Mouse (Mus musculus) forebrain, embryonic 14.5 days (tissue): ENCODE measurements around the gene Pms1. TPM values are rescaled to one million over a fixed set of nuclear protein-coding genes. Genes with fewer than 3 reads are reported as not detected.
"Not testable (repeated sequence)": the region's sequence is repeated elsewhere in the genome, so short reads cannot be mapped to it uniquely, and the experiment has no call there.

ENCODE experiments used
- ATAC-seq: fragments of 200-750 bp; cut with Nextera tagmentation; 2 replicates; pipeline ENCODE4 v1.8.0; 2017; ENCODE audit warnings: mild to moderate bottlenecking, moderate library complexity
- DNase-seq: peaks from one replicate; pipeline ENCODE4 v3.0.0-alpha.2; 2015; ENCODE audit warnings: low spot score
- H3K27ac ChIP-seq: fragments of 300-500 bp; sonication (generic); 2 replicates; pipeline ENCODE4 v1.5.1; 2014; ENCODE audit warnings: low read depth, mild to moderate bottlenecking, control low read depth, low read length, moderate library complexity
- H3K27me3 ChIP-seq: fragments of 300-500 bp; sonication (generic); replicated peaks from 2 replicates; pipeline ENCODE4 v1.6.1; 2014; ENCODE audit warnings: low read length, control low read depth, mixed read lengths; ENCODE audit not compliant: control insufficient read depth, insufficient read depth
- H3K36me3 ChIP-seq: fragments of 300-500 bp; sonication (generic); 2 replicates; pipeline ENCODE4 v1.6.1; 2014; ENCODE audit warnings: low read length, control low read depth; ENCODE audit not compliant: control insufficient read depth, insufficient read depth
- H3K4me1 ChIP-seq: fragments of 300-500 bp; sonication (generic); 2 replicates; pipeline ENCODE4 v1.6.1; 2014; ENCODE audit warnings: antibody characterized with exemption, low read length, control low read depth; ENCODE audit not compliant: control insufficient read depth, insufficient read depth
- H3K4me2 ChIP-seq: fragments of 300-500 bp; sonication (generic); 2 replicates; pipeline ENCODE4 v1.6.1; 2014; ENCODE audit warnings: mild to moderate bottlenecking, control low read depth, low read length
- H3K4me3 ChIP-seq: fragments of 300-500 bp; sonication (generic); 2 replicates; pipeline ENCODE4 v1.5.1; 2014; ENCODE audit warnings: low read depth, low read length, control low read depth
- H3K9ac ChIP-seq: fragments of 300-500 bp; sonication (generic); 2 replicates; pipeline ENCODE4 v1.6.1; 2014; ENCODE audit warnings: mild to moderate bottlenecking, low read length, control low read depth, moderate library complexity
- H3K9me3 ChIP-seq: fragments of 300-500 bp; sonication (generic); replicated peaks from 2 replicates; pipeline ENCODE4 v1.6.1; 2016; ENCODE audit warnings: low read length, control low read depth, mixed read lengths; ENCODE audit not compliant: control insufficient read depth
- WGBS: fragments of 180-500 bp; shearing (Covaris S2); extraction: QIAGEN DNeasy Blood & Tissue Kit; methylation state at CpG from one replicate; pipeline ENCODE4 v1.1.7; 2014; 5-methylcytosine and 5-hydroxymethylcytosine counted together
- polyA plus RNA-seq: library from polyadenylated mRNA; unstranded; fragments of >200 nt; fragmentation: Nextera tagmentation; extraction: Ambion mirVana; gene quantifications from 2 replicates; pipeline ENCODE4 v1.2.1, GENCODE M21; 2014

The Pms1 gene
- polyA plus RNA-seq, 1 experiment from 2014 or later: 12.2 TPM

- no peak overlapping the region for H3K27ac ChIP-seq
- DNase-seq: no peak
- no peak overlapping the region for H3K4me2 ChIP-seq
- 95% methylated on average over 4 of the region's 4 CpGs for WGBS
- no peaks in the 10 kb centered on the region for H3K4me1 ChIP-seq
- H3K4me3 ChIP-seq: no peak overlapping the region
- no peaks in the 10 kb centered on the region for H3K27me3 ChIP-seq
- peaks cover 42% of the 10 kb centered on the region for H3K36me3 ChIP-seq
- no peak for ATAC-seq
- H3K9ac ChIP-seq: no peak overlapping the region
- H3K9me3 ChIP-seq: no peaks in the 10 kb centered on the region
Observed at GRCm38 (mm10) chr1:53321662-53322344, 25.0 kb upstream of the Pms1 start.

GRCm38 (mm10) chr1:53312989-53313967 is 16.5 kb upstream of the Pms1 start, which contains the start of gene Osgepl1:
Osgepl1 (plus strand) TSS chr1:53313624.
- Histone ChIP-seq H3K9ac (peak within 1 kb of the TSS; percentile 84), H3K4me3 (peak within 1 kb of the TSS; percentile 55), H3K4me2 (peak within 1 kb of the TSS; percentile 65), H3K27me3 (no peaks in the 10 kb centered on the region), H3K4me1 (peaks cover 3% of the 10 kb centered on the region; the same call in 1 of the 2 replicates), H3K36me3 (peaks cover 19% of the 10 kb centered on the region), H3K9me3 (no peaks in the 10 kb centered on the region), H3K27ac (peak within 1 kb of the TSS; percentile 52)
- ATAC-seq (peak; percentile 99), DNase-seq (peak; percentile 94)
- 2% methylated on average over 27 of the region's 27 CpGs for WGBS

DNA sequence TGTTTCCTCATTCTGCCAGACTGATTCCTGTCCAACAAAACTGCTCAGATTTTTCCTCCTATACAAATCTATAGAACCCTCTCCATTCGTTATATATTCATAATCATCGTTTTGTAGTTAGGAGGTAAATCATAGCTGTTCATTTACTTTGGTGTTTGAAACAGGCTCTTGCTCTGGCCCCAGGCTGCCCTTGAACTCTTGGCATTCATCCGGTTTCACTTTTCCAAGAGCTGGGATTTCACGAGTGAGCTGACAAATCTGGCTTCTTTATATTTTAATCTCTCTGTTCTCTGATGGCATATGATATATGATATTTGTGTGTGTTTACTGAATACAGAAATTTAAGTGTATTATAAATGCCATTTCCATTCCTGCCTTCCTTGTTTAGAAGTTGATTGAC is 3.7 kb upstream of the Pms1 start:
- Histone ChIP-seq H3K4me3 (no peak overlapping the region), H3K9ac (no peak overlapping the region), H3K27me3 (no peaks in the 10 kb centered on the region), H3K4me1 (peaks cover 7% of the 10 kb centered on the region), H3K27ac (no peak overlapping the region), H3K36me3 (peaks cover 11% of the 10 kb centered on the region), H3K4me2 (no peak overlapping the region), H3K9me3 (no peaks in the 10 kb centered on the region)
- no peak for ATAC-seq
- no peak for DNase-seq
- WGBS: 90% methylated on average over 4 of the region's 4 CpGs

DNA sequence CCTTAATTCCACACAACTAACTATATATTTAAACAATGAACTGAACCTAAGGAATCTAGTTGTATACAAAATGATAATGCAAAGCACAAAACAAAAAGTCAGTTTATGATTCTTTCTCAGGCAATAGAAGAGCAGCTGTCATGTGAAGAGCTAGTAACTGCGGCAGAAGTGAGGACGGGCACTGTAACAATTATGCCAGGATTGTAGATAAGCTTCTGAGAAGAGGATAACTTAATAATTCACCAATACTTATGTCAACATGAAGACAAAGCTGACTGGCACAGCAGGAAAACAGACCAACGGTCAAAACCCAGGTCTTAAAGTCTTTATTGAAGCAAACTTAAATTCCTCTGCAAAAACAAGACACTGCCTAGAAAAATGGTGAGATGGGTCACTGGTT is 5.6 kb downstream of the Pms1 start:
- H3K36me3 ChIP-seq: no peaks in the 10 kb centered on the region
- ATAC-seq: no peak
- 81% methylated on average over 3 of the region's 3 CpGs for WGBS

DNA sequence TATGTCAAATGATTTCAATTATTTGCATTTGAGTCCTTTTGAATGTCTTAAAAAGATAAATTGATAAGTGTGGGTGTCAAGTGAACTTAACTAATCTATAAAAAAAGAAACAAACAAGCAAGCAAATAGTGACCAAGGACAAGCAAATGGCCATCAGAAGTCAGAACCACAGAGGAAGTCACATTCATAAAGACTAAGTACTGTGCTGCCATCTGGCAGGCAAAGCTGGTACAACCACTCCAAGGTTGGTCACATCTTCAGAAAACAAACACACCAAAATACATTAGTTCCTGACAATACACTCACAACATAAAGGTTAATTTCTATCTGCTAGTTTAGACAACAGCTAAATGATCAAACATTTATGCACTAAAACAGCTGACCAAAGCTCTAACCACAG is 24.2 kb downstream of the Pms1 start:
- no peak overlapping the region for H3K4me3 ChIP-seq
- no peak overlapping the region for H3K4me2 ChIP-seq
- H3K4me1 ChIP-seq: no peaks in the 10 kb centered on the region
- H3K27ac ChIP-seq: no peak overlapping the region
- no peak overlapping the region for H3K9ac ChIP-seq
- DNase-seq (peak; percentile 23), ATAC-seq (no peak)
- H3K9me3 ChIP-seq: no peaks in the 10 kb centered on the region
- H3K27me3 ChIP-seq: no peaks in the 10 kb centered on the region
- no peaks in the 10 kb centered on the region; the same call in 1 of the 2 replicates for H3K36me3 ChIP-seq

More for the DNA sequence above, 5.6 kb downstream of the Pms1 start:
- Histone ChIP-seq H3K27ac (no peak overlapping the region), H3K4me1 (peaks cover 3% of the 10 kb centered on the region; the same call in 1 of the 2 replicates), H3K27me3 (no peaks in the 10 kb centered on the region), H3K9ac (no peak overlapping the region), H3K4me3 (no peak overlapping the region), H3K9me3 (no peaks in the 10 kb centered on the region), H3K4me2 (no peak overlapping the region)
- no peak for DNase-seq

DNA sequence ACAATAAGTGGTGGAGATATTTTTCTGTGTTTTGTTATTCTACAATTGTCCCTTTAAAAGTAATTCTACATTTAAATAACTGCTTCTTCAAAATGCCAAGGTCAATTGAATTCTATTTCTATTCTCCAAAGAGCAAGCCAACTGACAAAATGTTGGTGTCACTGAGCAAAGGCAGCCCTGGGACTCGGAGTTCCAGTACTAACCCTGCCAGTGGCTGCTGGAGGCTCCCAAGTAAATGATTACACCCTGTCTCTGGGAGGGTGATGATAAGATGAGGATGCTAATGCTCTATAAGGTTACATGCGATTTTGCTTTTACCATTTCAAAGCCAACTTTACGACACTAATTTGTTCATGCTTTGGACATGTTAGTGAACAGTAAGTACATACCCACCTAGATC is 26.9 kb downstream of the Pms1 start:
- Histone ChIP-seq H3K9me3 (no peaks in the 10 kb centered on the region), H3K4me3 (no peak overlapping the region), H3K9ac (no peak overlapping the region), H3K4me1 (no peaks in the 10 kb centered on the region), H3K4me2 (no peak overlapping the region), H3K27ac (no peak overlapping the region), H3K27me3 (no peaks in the 10 kb centered on the region), H3K36me3 (no peaks in the 10 kb centered on the region; the same call in 1 of the 2 replicates)
- DNase-seq: no peak
- no peak for ATAC-seq
- 88% methylated on average over 3 of the region's 3 CpGs for WGBS

DNA sequence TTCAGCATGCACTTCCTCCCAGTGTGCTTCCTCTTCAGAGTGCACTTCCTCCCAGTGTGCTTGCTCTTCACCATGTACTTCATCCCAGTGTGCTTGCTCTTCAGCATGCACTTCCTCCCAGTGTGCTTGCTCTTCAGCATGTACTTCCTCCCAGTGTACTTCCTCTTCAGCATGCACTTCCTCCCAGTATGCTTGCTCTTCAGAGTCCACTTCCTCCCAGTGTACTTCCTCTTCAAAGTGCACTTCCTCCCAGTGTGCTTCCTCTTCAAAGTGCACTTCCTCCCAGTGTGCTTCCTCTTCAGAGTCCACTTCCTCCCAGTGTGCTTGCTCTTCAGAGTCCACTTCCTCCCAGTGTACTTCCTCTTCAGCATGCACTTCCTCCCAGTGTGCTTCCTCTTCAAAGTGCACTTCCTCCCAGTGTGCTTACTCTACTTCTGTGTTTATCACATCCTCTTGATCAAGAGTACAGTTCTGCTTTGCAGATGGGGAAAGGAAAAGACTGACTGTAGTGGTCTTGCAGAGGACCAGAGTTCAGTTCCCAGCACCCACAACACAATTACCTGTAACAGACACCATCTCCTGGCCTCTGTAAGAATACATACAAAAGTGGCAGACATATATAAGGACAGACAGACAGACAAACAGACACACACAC is 31.7 kb downstream of the Pms1 start:
- DNase-seq, H3K36me3 ChIP-seq, H3K27me3 ChIP-seq, H3K4me1 ChIP-seq, H3K4me2 ChIP-seq, H3K27ac ChIP-seq, H3K9me3 ChIP-seq, ATAC-seq, H3K9ac ChIP-seq, H3K4me3 ChIP-seq: not testable (repeated sequence)

DNA sequence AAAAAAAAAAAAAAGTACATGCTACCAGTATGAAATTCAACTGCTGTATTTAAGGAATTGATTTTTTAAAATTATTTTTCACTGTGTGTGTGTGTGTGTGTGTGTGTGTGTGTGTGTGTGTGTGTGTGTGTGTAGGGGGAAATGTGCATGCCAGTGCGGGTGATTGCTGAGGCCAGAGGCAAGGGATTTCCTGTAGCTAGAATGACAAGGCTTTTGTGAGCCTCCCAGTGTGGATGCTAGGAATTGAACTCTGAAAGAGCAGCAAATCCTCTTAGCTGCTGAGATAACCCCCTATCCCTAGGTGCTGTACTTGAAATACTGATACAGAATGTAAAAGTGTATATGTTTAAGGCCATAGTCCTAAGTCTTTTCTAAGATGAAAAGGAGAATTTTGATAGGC is 70.8 kb downstream of the Pms1 start:
- Histone ChIP-seq H3K4me2 (no peak overlapping the region), H3K27me3 (no peaks in the 10 kb centered on the region), H3K36me3 (no peaks in the 10 kb centered on the region), H3K27ac (no peak overlapping the region), H3K9me3 (no peaks in the 10 kb centered on the region), H3K9ac (no peak overlapping the region), H3K4me1 (no peaks in the 10 kb centered on the region), H3K4me3 (no peak overlapping the region)
- WGBS: 26% methylated on average over 1 of the region's 1 CpGs
- DNase-seq (no peak), ATAC-seq (no peak)
